Mouse (Mus musculus) MEL (cell line): ENCODE results near the gene Acvr2b. TPM values are rescaled to one million over a fixed set of nuclear protein-coding genes. Genes with fewer than 3 reads are reported as not detected.

Experiments
- DNase-seq: peaks from one replicate; pipeline ENCODE4 v3.0.0; 2011; ENCODE audit warnings: low read depth, low spot score
- H3K27ac ChIP-seq: 2 replicates; pipeline ENCODE4 v1.5.1; 2012; ENCODE audit warnings: low read depth, mild to moderate bottlenecking, control low read depth, low read length, moderate library complexity; ENCODE audit not compliant: control insufficient read depth
- H3K27me3 ChIP-seq, 2 experiments: fragments of 150-350 bp in 1 of 2; sonication (generic) in 1 of 2; 2 replicates each; pipeline ENCODE4 v1.6.1; 2012; ENCODE audit warnings: low read length in 2 of 2, mild to moderate bottlenecking in 2 of 2, improper control_type of control experiment in 1 of 2, moderate library complexity in 1 of 2; ENCODE audit not compliant: insufficient read depth in 2 of 2, control insufficient read depth in 1 of 2
- H3K36me3 ChIP-seq, 2 experiments: 2 replicates each; pipeline ENCODE4 v1.6.1; 2012 to 2014; ENCODE audit warnings: low read length in 2 of 2, improper control_type of control experiment in 1 of 2, inconsistent platforms in 1 of 2, mild to moderate bottlenecking in 1 of 2; ENCODE audit not compliant: insufficient read depth in 2 of 2, control insufficient read depth in 1 of 2
- H3K4me1 ChIP-seq, 2 experiments: fragments of 150-350 bp in 1 of 2; sonication (generic) in 1 of 2; 2 replicates each; pipeline ENCODE4 v1.6.1; 2012; ENCODE audit warnings: low read length in 2 of 2, improper control_type of control experiment in 1 of 2, mild to moderate bottlenecking in 1 of 2; ENCODE audit not compliant: insufficient read depth in 2 of 2, control insufficient read depth in 1 of 2
- H3K4me3 ChIP-seq, 2 experiments: fragments of 150-350 bp in 1 of 2; sonication (generic) in 1 of 2; 2 replicates each; pipeline ENCODE4 v1.5.1; 2012; ENCODE audit warnings: low read depth in 2 of 2, low read length in 2 of 2, mild to moderate bottlenecking in 2 of 2, moderate library complexity in 2 of 2, control low read depth in 1 of 2, improper control_type of control experiment in 1 of 2; ENCODE audit not compliant: control insufficient read depth in 1 of 2, insufficient read depth in 1 of 2
- H3K79me2 ChIP-seq: 2 replicates; pipeline ENCODE4 v1.6.1; 2012; ENCODE audit warnings: mild to moderate bottlenecking, low read length, moderate library complexity; ENCODE audit not compliant: control insufficient read depth, poor library complexity, insufficient read depth
- H3K9ac ChIP-seq: 2 replicates; pipeline ENCODE4 v1.6.1; 2012; ENCODE audit warnings: low read depth, mild to moderate bottlenecking, control low read depth, low read length, moderate library complexity; ENCODE audit not compliant: control insufficient read depth, poor library complexity, severe bottlenecking
- H3K9me3 ChIP-seq: fragments of 150-350 bp; sonication (generic); replicated peaks from 2 replicates; pipeline ENCODE4 v1.6.1; 2012; ENCODE audit warnings: mild to moderate bottlenecking, low read length, improper control_type of control experiment, moderate library complexity; ENCODE audit not compliant: insufficient read depth
- HCFC1 ChIP-seq: IDR thresholded peaks from 2 replicates; pipeline ENCODE4 v1.6.1; 2012; ENCODE audit warnings: low read depth, mild to moderate bottlenecking, inconsistent platforms, low read length, improper control_type of control experiment, moderate library complexity
- KAT2A ChIP-seq: conservative IDR thresholded peaks from 2 replicates; pipeline ENCODE4 v1.6.1; 2012; ENCODE audit warnings: low read depth, low read length, improper control_type of control experiment, inconsistent platforms
- MEF2A ChIP-seq: IDR thresholded peaks from 2 replicates; pipeline ENCODE4 v1.6.1; 2014; ENCODE audit warnings: low read depth, mild to moderate bottlenecking, inconsistent platforms, low read length, improper control_type of control experiment; ENCODE audit not compliant: poor library complexity, insufficient replicate concordance, severe bottlenecking; ENCODE audit errors: extremely low read depth
- MXI1 ChIP-seq: IDR thresholded peaks from 2 replicates; pipeline ENCODE4 v1.6.1; 2011; ENCODE audit warnings: mild to moderate bottlenecking, low read depth, low read length, improper control_type of control experiment
- MYB ChIP-seq: IDR thresholded peaks from 2 replicates; pipeline ENCODE4 v1.6.1; 2011; ENCODE audit warnings: mild to moderate bottlenecking, low read depth, low read length, improper control_type of control experiment
- NRF1 ChIP-seq: IDR thresholded peaks from 2 replicates; pipeline ENCODE4 v1.6.1; 2014; ENCODE audit warnings: low read depth, mild to moderate bottlenecking, inconsistent platforms, low read length, improper control_type of control experiment, moderate library complexity; ENCODE audit not compliant: poor library complexity, insufficient read depth, severe bottlenecking
- POLR2AphosphoS2 ChIP-seq: IDR thresholded peaks from 2 replicates; pipeline ENCODE4 v1.6.1; 2011; ENCODE audit warnings: low read length, improper control_type of control experiment
- SMC3 ChIP-seq: IDR thresholded peaks from 2 replicates; pipeline ENCODE4 v1.6.1; 2011; ENCODE audit warnings: low read depth, low read length, improper control_type of control experiment
- TAL1 ChIP-seq: IDR thresholded peaks from 2 replicates; pipeline ENCODE4 v1.6.1; 2012; ENCODE audit warnings: mild to moderate bottlenecking, inconsistent platforms, low read length, moderate library complexity, mixed read lengths
- TCF12 ChIP-seq: IDR thresholded peaks from 2 replicates; pipeline ENCODE4 v1.6.1; 2014; ENCODE audit warnings: low read depth, mild to moderate bottlenecking, inconsistent platforms, low read length, improper control_type of control experiment, moderate library complexity
- USF2 ChIP-seq, 2 experiments: IDR thresholded peaks; 2 replicates each; pipeline ENCODE4 v1.6.1; 2011 to 2012; ENCODE audit warnings: improper control_type of control experiment in 2 of 2, low read length in 2 of 2, borderline replicate concordance in 1 of 2, inconsistent platforms in 1 of 2, low read depth in 1 of 2, mild to moderate bottlenecking in 1 of 2; ENCODE audit not compliant: insufficient read depth in 1 of 2
- ZC3H11A ChIP-seq: IDR thresholded peaks from 2 replicates; pipeline ENCODE4 v1.6.1; 2012; ENCODE audit warnings: low read depth, mild to moderate bottlenecking, inconsistent platforms, low read length, improper control_type of control experiment
- ZKSCAN1 ChIP-seq: IDR thresholded peaks from 2 replicates; pipeline ENCODE4 v1.6.1; 2012; ENCODE audit warnings: low read depth, mild to moderate bottlenecking, inconsistent platforms, low read length, improper control_type of control experiment, moderate library complexity
- ZMIZ1 ChIP-seq: IDR thresholded peaks from 2 replicates; pipeline ENCODE4 v1.6.1; 2012; ENCODE audit warnings: low read depth, mild to moderate bottlenecking, inconsistent platforms, low read length, improper control_type of control experiment, moderate library complexity
- ZNF384 ChIP-seq: IDR thresholded peaks from 2 replicates; pipeline ENCODE4 v1.6.1; 2012; ENCODE audit warnings: low read depth, mild to moderate bottlenecking, inconsistent platforms, low read length, improper control_type of control experiment
- polyA plus RNA-seq, 2 experiments: library from polyadenylated mRNA; stranded (reverse) in 1 of 2; unstranded in 1 of 2; fragments of >175 nt in 1 of 2; fragments of >200 nt in 1 of 2; gene quantifications; 2 replicates each; pipeline versions ENCODE4 v1.2.1 to v1.2.4; 2012; ENCODE audit warnings: low replicate concordance in 2 of 2, low read depth in 1 of 2; ENCODE audit not compliant: insufficient read length in 2 of 2, insufficient read depth in 1 of 2, missing spikeins in 1 of 2
- total RNA-seq: library from RNA; depleted of rRNA; stranded (reverse); fragments of 300-350 nt; gene quantifications from 2 replicates; pipeline ENCODE4 v1.2.3, GENCODE M21; 2012

The Acvr2b gene
- total and polyA plus RNA-seq, 3 experiments, result 0.81 to 1.9 TPM; not detected in 1

- no peak for DNase-seq
These were observed 33.9 kb downstream of the Acvr2b start for GRCm38 (mm10) chr9:119435855-119436254.

GRCm38 (mm10) chr9:119438065-119438464 is 36.1 kb downstream of the Acvr2b start:
- DNase-seq, result no peak
- no peaks in the 10 kb centered on the region for H3K4me1 ChIP-seq
- H3K79me2 ChIP-seq, result no peaks in the 10 kb centered on the region
- no peaks in the 10 kb centered on the region for H3K27me3 ChIP-seq
- no peak for TF ChIP-seq NRF1
- TF ChIP-seq, all 39 proteins: peak for 0
- Histone ChIP-seq H3K27ac (no peak overlapping the region), H3K9ac (no peak overlapping the region), H3K36me3 (no peaks in the 10 kb centered on the region), H3K9me3 (no peaks in the 10 kb centered on the region), H3K4me3 (no peak overlapping the region)

More at GRCm38 (mm10) chr9:119435855-119436254, 33.9 kb downstream of the Acvr2b start:
- H3K36me3 ChIP-seq, result no peaks in the 10 kb centered on the region
- H3K27ac ChIP-seq, result no peak overlapping the region
- H3K79me2 ChIP-seq, result no peaks in the 10 kb centered on the region
- H3K9me3 ChIP-seq, result no peaks in the 10 kb centered on the region
- no peak overlapping the region for H3K9ac ChIP-seq
- TF ChIP-seq ZNF384 (no peak), MEF2A (no peak), MYB (no peak), MXI1 (no peak), TAL1 (no peak), USF2 (IDR thresholded peaks at IDR 0.05; ENCODE audit: borderline replicate concordance in 1 of 2, insufficient read depth in 1 of 2, low read depth in 1 of 2, low read length in 2 of 2) (no peak), ZMIZ1 (no peak), HCFC1 (no peak), ZKSCAN1 (no peak), KAT2A (no peak), TCF12 (no peak), POLR2AphosphoS2 (no peak), SMC3 (no peak), ZC3H11A (no peak)
- no peaks in the 10 kb centered on the region for H3K27me3 ChIP-seq
- H3K4me1 ChIP-seq, result no peaks in the 10 kb centered on the region
- no peak overlapping the region for H3K4me3 ChIP-seq
